Mouse (Mus musculus): ENCODE measurements at regions not wholly inside any gene's neighbourhood (a gene's known extent, or its start where the extent isn't known, plus 50 kb on each side); places are given as distances from the start of the nearest gene placed in this dataset.

- no peak for DNase-seq (ENCODE audit: low spot score)
These were observed 1232.3 kb upstream of the Lrrc6 start for GRCm38 (mm10) chr15:67732988-67733387.

- peak; percentile 9 for DNase-seq (ENCODE audit: low spot score)
These were observed 1228.8 kb upstream of the Lrrc6 start for GRCm38 (mm10) chr15:67729492-67729891.

GRCm38 (mm10) chr15:67725239-67725638, 1224.5 kb upstream of the Lrrc6 start:
- DNase-seq (ENCODE audit: low spot score): no peak

- no peak for DNase-seq (ENCODE audit: low spot score)
These were observed 1213.5 kb upstream of the Lrrc6 start for GRCm38 (mm10) chr15:67714203-67714602.

- no peak for DNase-seq (ENCODE audit: low spot score)
These were observed 1185.4 kb upstream of the Lrrc6 start for GRCm38 (mm10) chr15:67686140-67686539.

- DNase-seq (ENCODE audit: low spot score): no peak
These were observed 1172.6 kb upstream of the Lrrc6 start for GRCm38 (mm10) chr15:67673276-67673675.

GRCm38 (mm10) chr15:67636155-67636554, 1135.4 kb upstream of the Lrrc6 start:
- no peak for DNase-seq (ENCODE audit: low spot score)

- DNase-seq (ENCODE audit: low spot score): no peak
These were observed 1126.1 kb upstream of the Lrrc6 start for GRCm38 (mm10) chr15:67626704-67627287.

- DNase-seq (ENCODE audit: low spot score): no peak
These were observed 1111.2 kb upstream of the Lrrc6 start for GRCm38 (mm10) chr15:67611896-67612295.

- DNase-seq (ENCODE audit: low spot score): no peak
These were observed 1097.7 kb upstream of the Lrrc6 start for GRCm38 (mm10) chr15:67598426-67598825.

GRCm38 (mm10) chr15:67576581-67576980, 1075.9 kb upstream of the Lrrc6 start:
- no peak for DNase-seq (ENCODE audit: low spot score)

- no peak for DNase-seq (ENCODE audit: low spot score)
These were observed 1070.9 kb upstream of the Lrrc6 start for GRCm38 (mm10) chr15:67571614-67572013.

GRCm38 (mm10) chr15:67557304-67557703, 1056.6 kb upstream of the Lrrc6 start:
- DNase-seq (ENCODE audit: low spot score): no peak

- no peak for DNase-seq (ENCODE audit: low spot score)
These were observed 1051.2 kb upstream of the Lrrc6 start for GRCm38 (mm10) chr15:67551911-67552310.

GRCm38 (mm10) chr15:67546896-67547400, 1046.2 kb upstream of the Lrrc6 start:
- peak; percentile 45 for DNase-seq (ENCODE audit: low spot score)

GRCm38 (mm10) chr15:67545745-67546144, 1045.0 kb upstream of the Lrrc6 start:
- DNase-seq (ENCODE audit: low spot score): no peak

- DNase-seq (ENCODE audit: low spot score): no peak
These were observed 1013.0 kb upstream of the Lrrc6 start for GRCm38 (mm10) chr15:67513722-67514121.

GRCm38 (mm10) chr15:67495001-67495658, 994.4 kb upstream of the Lrrc6 start:
- DNase-seq (ENCODE audit: low spot score): no peak

GRCm38 (mm10) chr15:67481733-67482132, 981.0 kb upstream of the Lrrc6 start:
- DNase-seq (ENCODE audit: low spot score): no peak

GRCm38 (mm10) chr15:67474325-67474724, 973.6 kb upstream of the Lrrc6 start:
- no peak for DNase-seq (ENCODE audit: low spot score)

- no peak for DNase-seq (ENCODE audit: low spot score)
These were observed 972.3 kb upstream of the Lrrc6 start for GRCm38 (mm10) chr15:67472979-67473378.

GRCm38 (mm10) chr15:67471283-67471682, 970.6 kb upstream of the Lrrc6 start:
- no peak for DNase-seq (ENCODE audit: low spot score)

GRCm38 (mm10) chr15:67470036-67470435, 969.3 kb upstream of the Lrrc6 start:
- no peak for DNase-seq (ENCODE audit: low spot score)

All from embryo, embryonic 10 days (tissue).